Comparison of ENCODE assay signal across 8 mouse cellular contexts in the genomic region with DNA sequence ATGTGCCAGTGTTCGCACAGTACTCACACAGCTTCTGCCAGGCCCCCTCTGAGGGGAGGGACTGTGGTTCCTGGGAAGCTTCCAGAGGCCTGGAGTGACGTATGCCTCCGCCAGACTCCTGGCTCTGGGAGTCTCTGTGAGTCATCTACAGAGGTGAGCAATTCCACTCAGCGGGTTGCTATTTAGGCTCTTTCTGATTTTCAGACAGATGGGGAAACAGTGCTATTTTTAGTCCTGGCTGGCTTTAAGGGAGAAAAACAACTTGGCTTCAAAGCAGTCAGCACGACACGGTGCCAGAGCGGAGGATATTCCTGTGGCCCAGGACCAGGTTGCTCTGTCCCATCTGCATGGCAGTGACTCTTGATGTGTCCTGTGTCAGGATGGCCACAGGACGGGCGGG. TPM values are rescaled to one million over a fixed set of nuclear protein-coding genes. Genes with fewer than 3 reads are reported as not detected.
A peak's percentile ranks its signal among the peaks of the same experiment; 100 is the strongest.
DNase-seq lines count a peak whose midpoint lies in the region; ATAC-seq lines count a peak whose summit lies in the region.

No protein-coding gene starts in this region.

- 0 out of 2 replicates have a peak overlapping the region, but pooled peaks have one; percentile 29 for H3K27ac ChIP-seq in embryonic facial prominence, embryonic 15.5 days (replicated peaks)
- H3K27ac ChIP-seq in heart, embryonic 13.5 days (replicated peaks) = peak overlapping the region; percentile 91
- H3K27ac ChIP-seq in stomach, embryonic 15.5 days = no peak overlapping the region
- no peak overlapping the region for H3K27ac ChIP-seq in neural tube, embryonic 15.5 days (replicated peaks)

- DNase-seq in 3134 (ENCODE audit: extremely low read depth, insufficient read length, low spot score) = peak; percentile 74
- DNase-seq in adipocyte (ENCODE audit: low spot score) = peak; percentile 45
- peak; percentile 84 to 85 for DNase-seq in left cerebral cortex, postnatal 10 days (ENCODE audit: extremely low spot score in 1 of 2, low spot score in 2 of 2)
- DNase-seq in spleen, adult 18-20 months = no peak

- intact Hi-C loops in left cerebral cortex, postnatal 10 days (cut with DNase I) = no loop called here

- peak; percentile 90 for ATAC-seq in embryonic facial prominence, embryonic 15.5 days (ENCODE audit: insufficient number of reproducible peaks, low FRiP score, low TSS enrichment, low read depth)
- ATAC-seq in heart, embryonic 13.5 days (ENCODE audit: extremely low read depth, insufficient number of reproducible peaks, low FRiP score, low TSS enrichment) = peak; percentile 60; the same call in 1 of the 2 replicates
- peak; percentile 65; the same call in 1 of the 2 replicates for ATAC-seq in stomach, embryonic 15.5 days (ENCODE audit: insufficient read depth, low FRiP score, low read depth)
- no peak for ATAC-seq in neural tube, embryonic 15.5 days (ENCODE audit: low FRiP score)

- no peaks in the 10 kb centered on the region for H3K9me3 ChIP-seq in embryonic facial prominence, embryonic 15.5 days (replicated peaks)
- H3K9me3 ChIP-seq in heart, embryonic 13.5 days = 0 out of 2 replicates have a peak, but pooled peaks cover 4% of the 10 kb centered on the region
- no peaks in the 10 kb centered on the region for H3K9me3 ChIP-seq in stomach, embryonic 15.5 days
- H3K9me3 ChIP-seq in neural tube, embryonic 15.5 days (replicated peaks) = no peaks in the 10 kb centered on the region

- H3K27me3 ChIP-seq in embryonic facial prominence, embryonic 15.5 days = no peaks in the 10 kb centered on the region
- H3K27me3 ChIP-seq in heart, embryonic 13.5 days (replicated peaks) = no peaks in the 10 kb centered on the region
- no peaks in the 10 kb centered on the region for H3K27me3 ChIP-seq in stomach, embryonic 15.5 days (replicated peaks)
- no peaks in the 10 kb centered on the region for H3K27me3 ChIP-seq in neural tube, embryonic 15.5 days (replicated peaks)

- 47% methylated on average over 9 of the region's 9 CpGs for WGBS in embryonic facial prominence, embryonic 15.5 days
- 34% methylated on average over 9 of the region's 9 CpGs for WGBS in heart, embryonic 13.5 days
- 70% methylated on average over 9 of the region's 9 CpGs for WGBS in stomach, embryonic 15.5 days
- 75% methylated on average over 9 of the region's 9 CpGs for WGBS in neural tube, embryonic 15.5 days

- no peak overlapping the region for H3K9ac ChIP-seq in embryonic facial prominence, embryonic 15.5 days
- H3K9ac ChIP-seq in heart, embryonic 13.5 days = no peak overlapping the region
- H3K9ac ChIP-seq in stomach, embryonic 15.5 days = no peak overlapping the region
- no peak overlapping the region for H3K9ac ChIP-seq in neural tube, embryonic 15.5 days (replicated peaks)

- no peaks in the 10 kb centered on the region for H3K36me3 ChIP-seq in embryonic facial prominence, embryonic 15.5 days
- H3K36me3 ChIP-seq in heart, embryonic 13.5 days = peaks cover 24% of the 10 kb centered on the region
- peaks cover 14% of the 10 kb centered on the region for H3K36me3 ChIP-seq in stomach, embryonic 15.5 days
- H3K36me3 ChIP-seq in neural tube, embryonic 15.5 days = peaks cover 50% of the 10 kb centered on the region

- H3K4me2 ChIP-seq in embryonic facial prominence, embryonic 15.5 days (replicated peaks) = no peak overlapping the region
- H3K4me2 ChIP-seq in heart, embryonic 13.5 days = peak overlapping the region; percentile 36
- H3K4me2 ChIP-seq in stomach, embryonic 15.5 days = no peak overlapping the region
- no peak overlapping the region for H3K4me2 ChIP-seq in neural tube, embryonic 15.5 days

- peaks cover 8% of the 10 kb centered on the region for H3K4me1 ChIP-seq in embryonic facial prominence, embryonic 15.5 days
- peaks cover 27% of the 10 kb centered on the region for H3K4me1 ChIP-seq in heart, embryonic 13.5 days
- 0 out of 2 replicates have a peak, but pooled peaks cover 4% of the 10 kb centered on the region for H3K4me1 ChIP-seq in stomach, embryonic 15.5 days
- H3K4me1 ChIP-seq in neural tube, embryonic 15.5 days = no peaks in the 10 kb centered on the region; the same call in 1 of the 2 replicates

- no peak overlapping the region for H3K4me3 ChIP-seq in embryonic facial prominence, embryonic 15.5 days (replicated peaks)
- H3K4me3 ChIP-seq in heart, embryonic 13.5 days = no peak overlapping the region
- no peak overlapping the region for H3K4me3 ChIP-seq in stomach, embryonic 15.5 days (replicated peaks)
- no peak overlapping the region for H3K4me3 ChIP-seq in neural tube, embryonic 15.5 days (replicated peaks)

RNA-seq across cellular contexts. Expression of a gene that starts 40.4 kb away (rescaled TPM):
- 9.2 and 9.9 TPM in 2 replicates for polyA plus RNA-seq in embryonic facial prominence, embryonic 15.5 days (2015; fragmentation: Nextera tagmentation; extraction: Ambion mirVana)
- 7.6 and 8.9 TPM in 2 replicates for polyA plus RNA-seq in heart, embryonic 13.5 days (2015; fragmentation: Nextera tagmentation; extraction: Ambion mirVana)
- 10 to 100 TPM; 35.6 to 36.7 TPM for total RNA-seq in left cerebral cortex, postnatal 10 days (2021)
- polyA plus RNA-seq in stomach, embryonic 15.5 days (2015; fragmentation: Nextera tagmentation; extraction: Ambion mirVana) = 14.3 and 16.2 TPM in 2 replicates
- polyA plus RNA-seq in neural tube, embryonic 15.5 days (2015; fragmentation: Nextera tagmentation; extraction: Ambion mirVana) = 15.4 and 18.4 TPM in 2 replicates

Comparison
In these comparisons a context has a peak if more than half of its experiments do, and no peak if none do; other contexts are left out.
1. DNase-seq: peak in 3134 (single experiment), adipocyte (single experiment) and left cerebral cortex, postnatal 10 days (2 of 2); none in spleen, adult 18-20 months (0 of 2).
2. H3K27ac ChIP-seq: peak in embryonic facial prominence, embryonic 15.5 days (single experiment) and heart, embryonic 13.5 days (single experiment); none in stomach, embryonic 15.5 days (single experiment) and neural tube, embryonic 15.5 days (single experiment).